Mouse (Mus musculus): ENCODE data around the gene Naa40. TPM values are rescaled to one million over a fixed set of nuclear protein-coding genes. Genes with fewer than 3 reads are reported as not detected.

Naa40 gene
- polyA plus RNA-seq, 1 experiment from 2014 or later, result 83.9 TPM

- H3K27ac ChIP-seq (replicated peaks; ENCODE audit: low read depth, low read length), result no peak overlapping the region
- 78% methylated on average over 8 of the region's 8 CpGs for WGBS
- no peaks in the 10 kb centered on the region for H3K36me3 ChIP-seq (ENCODE audit: control insufficient read depth, insufficient read depth, low read length)
- ATAC-seq (ENCODE audit: insufficient number of reproducible peaks, low FRiP score, low TSS enrichment, low read depth), result no peak
- H3K27me3 ChIP-seq (ENCODE audit: control insufficient read depth, insufficient read depth, low read length), result peaks cover 25% of the 10 kb centered on the region
- H3K4me2 ChIP-seq (ENCODE audit: low read depth, severe bottlenecking), result no peak overlapping the region
- H3K4me3 ChIP-seq (ENCODE audit: low read depth, low read length), result no peak overlapping the region
- no peak for DNase-seq (ENCODE audit: low spot score)
- H3K9ac ChIP-seq (ENCODE audit: low read length), result no peak overlapping the region
- H3K4me1 ChIP-seq (ENCODE audit: control insufficient read depth, insufficient read depth, low read length), result peaks cover 46% of the 10 kb centered on the region
- no peaks in the 10 kb centered on the region for H3K9me3 ChIP-seq (ENCODE audit: control insufficient read depth, low read length)
These were observed 60.1 kb downstream of the Naa40 start for GRCm38 (mm10) chr19:7180756-7181405.

- H3K4me1 ChIP-seq (ENCODE audit: control insufficient read depth, insufficient read depth, low read length), result peaks cover 35% of the 10 kb centered on the region
- no peak overlapping the region for H3K9ac ChIP-seq (ENCODE audit: low read length)
- peaks cover 19% of the 10 kb centered on the region for H3K27me3 ChIP-seq (ENCODE audit: control insufficient read depth, insufficient read depth, low read length)
- DNase-seq (ENCODE audit: low spot score) (no peak), ATAC-seq (ENCODE audit: insufficient number of reproducible peaks, low FRiP score, low TSS enrichment, low read depth) (no peak)
- H3K4me2 ChIP-seq (ENCODE audit: low read depth, severe bottlenecking), result no peak overlapping the region
- H3K9me3 ChIP-seq (ENCODE audit: control insufficient read depth, low read length), result no peaks in the 10 kb centered on the region
- 36% methylated on average over 3 of the region's 3 CpGs for WGBS
- H3K27ac ChIP-seq (replicated peaks; ENCODE audit: low read depth, low read length), result 0 out of 2 replicates have a peak overlapping the region, but pooled peaks have one; percentile 5
- no peak overlapping the region for H3K4me3 ChIP-seq (ENCODE audit: low read depth, low read length)
- H3K36me3 ChIP-seq (ENCODE audit: control insufficient read depth, insufficient read depth, low read length), result no peaks in the 10 kb centered on the region
These were observed 62.0 kb downstream of the Naa40 start for GRCm38 (mm10) chr19:7178841-7179452.

- 43% methylated on average over 13 of the region's 13 CpGs for WGBS
- Histone ChIP-seq H3K4me3 (ENCODE audit: low read depth, low read length) (no peak overlapping the region), H3K4me1 (ENCODE audit: control insufficient read depth, insufficient read depth, low read length) (peaks cover 36% of the 10 kb centered on the region), H3K27ac (replicated peaks; ENCODE audit: low read depth, low read length) (no peak overlapping the region), H3K9me3 (ENCODE audit: control insufficient read depth, low read length) (no peaks in the 10 kb centered on the region), H3K9ac (ENCODE audit: low read length) (no peak overlapping the region), H3K4me2 (ENCODE audit: low read depth, severe bottlenecking) (no peak overlapping the region), H3K36me3 (ENCODE audit: control insufficient read depth, insufficient read depth, low read length) (no peaks in the 10 kb centered on the region), H3K27me3 (ENCODE audit: control insufficient read depth, insufficient read depth, low read length) (peaks cover 16% of the 10 kb centered on the region)
- DNase-seq (ENCODE audit: low spot score) (no peak), ATAC-seq (ENCODE audit: insufficient number of reproducible peaks, low FRiP score, low TSS enrichment, low read depth) (no peak)
These were observed 63.0 kb downstream of the Naa40 start for GRCm38 (mm10) chr19:7177804-7178511.

- H3K27ac ChIP-seq (replicated peaks; ENCODE audit: low read depth, low read length), result no peak overlapping the region
- H3K4me2 ChIP-seq (ENCODE audit: low read depth, severe bottlenecking), result no peak overlapping the region
- no peak for DNase-seq (ENCODE audit: low spot score)
- H3K36me3 ChIP-seq (ENCODE audit: control insufficient read depth, insufficient read depth, low read length), result no peaks in the 10 kb centered on the region
- no peaks in the 10 kb centered on the region for H3K9me3 ChIP-seq (ENCODE audit: control insufficient read depth, low read length)
- peaks cover 34% of the 10 kb centered on the region for H3K4me1 ChIP-seq (ENCODE audit: control insufficient read depth, insufficient read depth, low read length)
- H3K4me3 ChIP-seq (ENCODE audit: low read depth, low read length), result no peak overlapping the region
- no peak for ATAC-seq (ENCODE audit: insufficient number of reproducible peaks, low FRiP score, low TSS enrichment, low read depth)
- 4% methylated on average over 11 of the region's 11 CpGs for WGBS
- peaks cover 11% of the 10 kb centered on the region for H3K27me3 ChIP-seq (ENCODE audit: control insufficient read depth, insufficient read depth, low read length)
- H3K9ac ChIP-seq (ENCODE audit: low read length), result no peak overlapping the region
These were observed 64.8 kb downstream of the Naa40 start for GRCm38 (mm10) chr19:7176041-7176696.

Other genes with a start within 250 kb of the Naa40 start
- gene Dnajc4, start 248.6 kb downstream of the Naa40 start, polyA plus RNA-seq (2014; fragmentation: Nextera tagmentation; extraction: Ambion mirVana), result 15.0 and 20.7 TPM in 2 replicates
- gene Nudt22, start 245.1 kb downstream of the Naa40 start, polyA plus RNA-seq (2014; fragmentation: Nextera tagmentation; extraction: Ambion mirVana), result 18.3 and 22.3 TPM in 2 replicates
- 8.9 and 9.7 TPM in 2 replicates for gene Trpt1, start 245.1 kb downstream of the Naa40 start, polyA plus RNA-seq (2014; fragmentation: Nextera tagmentation; extraction: Ambion mirVana)
- gene Fermt3, start 221.7 kb downstream of the Naa40 start, polyA plus RNA-seq (2014; fragmentation: Nextera tagmentation; extraction: Ambion mirVana), result 7.1 and 7.3 TPM in 2 replicates
- 448 and 453 TPM in 2 replicates for gene Stip1, start 201.2 kb downstream of the Naa40 start, polyA plus RNA-seq (2014; fragmentation: Nextera tagmentation; extraction: Ambion mirVana)
- gene Macrod1, start 184.4 kb downstream of the Naa40 start, polyA plus RNA-seq (2014; fragmentation: Nextera tagmentation; extraction: Ambion mirVana), result 4.1 and 5.8 TPM in 2 replicates
- 3.0 and 3.9 TPM in 2 replicates for gene Flrt1, start 135.5 kb downstream of the Naa40 start, polyA plus RNA-seq (2014; fragmentation: Nextera tagmentation; extraction: Ambion mirVana)
- 247 and 260 TPM in 2 replicates for gene Otub1, start 34.9 kb downstream of the Naa40 start, polyA plus RNA-seq (2014; fragmentation: Nextera tagmentation; extraction: Ambion mirVana)
- gene Cox8a, start 23.6 kb downstream of the Naa40 start, polyA plus RNA-seq (2014; fragmentation: Nextera tagmentation; extraction: Ambion mirVana), result 807 and 830 TPM in 2 replicates
- gene Rcor2, start 26.1 kb upstream of the Naa40 start, polyA plus RNA-seq (2014; fragmentation: Nextera tagmentation; extraction: Ambion mirVana), result 22.6 and 30.0 TPM in 2 replicates
- gene Mark2, start 100.7 kb upstream of the Naa40 start, polyA plus RNA-seq (2014; fragmentation: Nextera tagmentation; extraction: Ambion mirVana), result 46.8 and 53.6 TPM in 2 replicates
- gene Spindoc, start 141.8 kb upstream of the Naa40 start, polyA plus RNA-seq (2014; fragmentation: Nextera tagmentation; extraction: Ambion mirVana), result 35.1 and 47.9 TPM in 2 replicates
- 10.4 and 10.6 TPM in 2 replicates for gene 2700081O15Rik, start 176.4 kb upstream of the Naa40 start, polyA plus RNA-seq (2014; fragmentation: Nextera tagmentation; extraction: Ambion mirVana)
- gene Rtn3, start 242.1 kb upstream of the Naa40 start, polyA plus RNA-seq (2014; fragmentation: Nextera tagmentation; extraction: Ambion mirVana), result 78.5 and 94.1 TPM in 2 replicates